Mouse (Mus musculus) 3T3-L1 (cell line): Measurements from ENCODE around the gene Fam71f2.

ENCODE experiments used
- DNase-seq: peaks from one replicate; pipeline ENCODE4 v3.0.0-alpha.2; 2015; ENCODE audit warnings: low read depth, low spot score

Fam71f2 gene

DNA sequence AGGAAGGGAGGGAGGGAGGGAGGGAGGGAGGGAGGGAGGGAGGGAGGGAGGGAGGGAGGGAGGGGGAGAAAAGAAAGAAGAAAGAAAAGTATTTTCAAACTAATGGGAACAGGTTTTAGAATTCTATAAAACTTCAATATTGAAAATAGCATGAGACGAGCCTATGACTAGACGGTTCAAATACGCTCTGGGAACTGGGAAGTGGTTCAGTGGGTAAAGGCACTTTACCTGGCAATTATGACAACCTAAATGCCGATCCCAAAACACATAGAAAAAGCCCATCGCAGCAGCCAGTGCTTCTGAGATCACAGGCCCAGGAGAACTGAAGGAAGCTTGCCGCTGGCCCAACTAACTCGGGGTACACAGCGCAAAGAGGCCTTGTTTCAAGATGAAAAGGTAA, at the start of gene Fam71f2:
TSS of gene Fam71f2 (plus strand) at position 301 of the 400 bp plus-strand sequence.
- no peak for DNase-seq

GRCm38 (mm10) chr6:29230386-29230785, 49.0 kb upstream of the Fam71f2 start:
- no peak for DNase-seq

DNA sequence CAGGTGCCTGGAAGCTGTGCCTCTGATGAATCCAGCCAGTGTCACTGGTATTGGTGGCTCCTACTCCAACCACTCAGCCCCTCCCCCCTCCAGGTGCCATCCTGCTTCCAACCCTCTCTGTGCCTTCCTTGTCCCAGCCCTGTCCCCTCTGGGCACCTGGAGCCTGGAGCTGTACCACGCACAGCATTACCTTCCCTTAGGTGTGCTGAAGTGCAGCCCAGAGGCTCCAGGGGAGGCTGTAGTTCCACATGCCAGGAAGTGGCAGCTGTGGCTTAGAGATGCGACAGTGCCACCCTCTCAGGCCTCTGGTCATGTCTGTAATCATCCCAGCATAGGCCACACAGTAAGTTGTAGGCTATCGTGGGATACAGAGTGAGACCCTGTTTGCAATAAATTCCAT, 47.6 kb upstream of the Fam71f2 start:
- no peak for DNase-seq

- no peak for DNase-seq
Observed at GRCm38 (mm10) chr6:29232321-29232720, 47.1 kb upstream of the Fam71f2 start.

- no peak for DNase-seq
Observed at GRCm38 (mm10) chr6:29233710-29234109, 45.7 kb upstream of the Fam71f2 start.

- peak; percentile 56 for DNase-seq
Observed at GRCm38 (mm10) chr6:29234272-29234671, 45.1 kb upstream of the Fam71f2 start.

GRCm38 (mm10) chr6:29240806-29241205, 38.6 kb upstream of the Fam71f2 start:
- DNase-seq: peak; percentile 79

GRCm38 (mm10) chr6:29241697-29242096, 37.7 kb upstream of the Fam71f2 start:
- peak; percentile 56 for DNase-seq

DNA sequence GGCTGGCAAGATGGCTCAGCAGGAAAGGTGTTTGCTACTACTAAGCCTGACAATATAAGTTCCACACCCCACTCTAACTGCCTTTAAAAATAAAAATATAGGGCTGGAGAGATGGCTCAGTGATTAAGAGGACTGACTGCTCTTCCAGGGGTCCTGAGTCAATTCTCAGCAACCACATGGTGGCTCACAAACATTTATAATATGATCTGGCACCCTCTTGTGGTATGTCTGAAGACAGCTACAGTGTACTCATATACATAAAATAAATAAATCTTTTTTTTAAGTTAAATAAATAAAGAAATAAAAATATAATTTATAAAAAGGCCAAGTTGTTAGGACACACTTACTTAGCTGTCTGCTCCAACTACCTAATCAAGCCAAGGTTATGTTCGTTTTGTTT, 37.1 kb upstream of the Fam71f2 start:
- DNase-seq: peak; percentile 75

- peak; percentile 48 for DNase-seq
Observed at GRCm38 (mm10) chr6:29245272-29246120, 33.9 kb upstream of the Fam71f2 start.

- DNase-seq: no peak
Observed at GRCm38 (mm10) chr6:29246183-29246582, 33.2 kb upstream of the Fam71f2 start.

DNA sequence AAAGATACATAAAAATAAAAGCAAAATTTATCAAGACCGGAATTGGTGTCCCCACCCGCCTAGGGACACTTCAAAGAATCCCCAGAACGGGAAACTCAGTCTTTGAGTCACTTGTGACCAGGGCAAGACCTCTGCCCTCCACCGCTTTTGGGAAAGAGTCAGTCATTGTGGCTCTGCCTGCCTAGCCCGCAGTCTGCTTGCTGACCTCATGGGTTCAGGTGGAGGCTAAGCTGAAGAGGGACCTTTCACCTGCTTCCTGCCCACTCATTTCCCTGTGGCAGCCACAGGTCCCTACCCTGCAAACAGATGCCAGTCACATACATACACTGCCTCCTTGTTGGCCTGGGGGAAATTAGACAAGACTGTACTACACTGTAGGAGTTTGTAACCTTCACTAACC, 32.8 kb upstream of the Fam71f2 start:
- peak; percentile 51 for DNase-seq

GRCm38 (mm10) chr6:29247072-29247471, 32.3 kb upstream of the Fam71f2 start:
- DNase-seq: peak; percentile 63

GRCm38 (mm10) chr6:29259418-29259817, 20.0 kb upstream of the Fam71f2 start:
- no peak for DNase-seq

- no peak for DNase-seq
Observed at GRCm38 (mm10) chr6:29261831-29262230, 17.6 kb upstream of the Fam71f2 start.

- DNase-seq: peak; percentile 57
Observed at GRCm38 (mm10) chr6:29263650-29264455, 15.5 kb upstream of the Fam71f2 start.

GRCm38 (mm10) chr6:29264456-29264781, 15.0 kb upstream of the Fam71f2 start:
- DNase-seq: no peak

GRCm38 (mm10) chr6:29266936-29267335, 12.5 kb upstream of the Fam71f2 start:
- no peak for DNase-seq

DNA sequence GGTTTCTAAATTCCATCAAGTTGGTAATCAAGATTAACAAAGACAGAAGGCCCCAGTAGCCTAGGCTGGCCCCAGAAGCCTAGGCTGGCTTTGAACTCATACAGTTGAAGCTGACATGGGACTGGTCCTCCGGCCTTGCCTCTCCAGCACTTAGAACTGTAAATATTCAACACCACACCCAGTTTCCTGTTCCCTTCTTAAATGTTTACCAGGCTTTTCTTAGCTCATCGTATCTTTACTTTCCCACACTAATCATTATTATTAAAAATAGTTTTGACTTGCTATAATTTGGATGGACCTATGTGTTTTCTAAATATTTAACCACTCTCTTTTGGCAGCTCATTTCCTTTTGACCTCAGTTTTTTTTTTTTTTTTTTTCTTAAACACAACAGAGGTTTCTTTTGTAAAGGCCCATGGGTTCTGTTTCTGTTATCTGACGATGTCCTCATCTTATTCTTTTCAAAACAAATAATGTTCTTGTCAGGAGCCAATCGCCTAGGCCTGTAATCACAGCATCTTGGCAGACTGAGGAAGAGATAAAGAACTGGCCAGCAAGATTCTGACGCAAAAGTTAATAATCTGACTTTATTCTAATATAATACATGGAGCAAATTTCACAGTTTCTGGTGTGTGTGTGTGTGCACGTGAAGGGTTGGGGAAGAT, 10.3 kb upstream of the Fam71f2 start:
- DNase-seq: no peak

GRCm38 (mm10) chr6:29270961-29271360, 8.4 kb upstream of the Fam71f2 start:
- peak; percentile 74 for DNase-seq

- DNase-seq: peak; percentile 99
Observed at GRCm38 (mm10) chr6:29272312-29273072, 6.9 kb upstream of the Fam71f2 start, which contains the start of gene Hilpda. TSS of gene Hilpda (plus strand) at chr6:29272488.
